Mouse (Mus musculus): Measurements from ENCODE around the gene Zmym3.
"Not testable (repeated sequence)": the region's sequence is repeated elsewhere in the genome, so short reads cannot be mapped to it uniquely, and the experiment has no call there.

The Zmym3 gene

GRCm38 (mm10) chrX:101372946-101373345 lies 47.7 kb downstream of the Zmym3 start:
- DNase-seq, result no peak

- DNase-seq, result no peak
Observed at GRCm38 (mm10) chrX:101370573-101370972, 50.1 kb downstream of the Zmym3 start.

GRCm38 (mm10) chrX:101369001-101369400 lies 51.6 kb downstream of the Zmym3 start:
- no peak for DNase-seq

GRCm38 (mm10) chrX:101358902-101359301 lies 61.7 kb downstream of the Zmym3 start:
- not testable (repeated sequence) for DNase-seq

All from cerebellum, adult 11 months (tissue).